Mouse (Mus musculus) effector memory CD4-positive, alpha-beta T cell, adult 7 months (primary cell): ENCODE results near the gene Plet1. TPM values are rescaled to one million over a fixed set of nuclear protein-coding genes. Genes with fewer than 3 reads are reported as not detected.

Source experiments
- polyA plus RNA-seq: library from polyadenylated mRNA; unstranded; fragments of 100-300 nt; shearing (Covaris generic); gene quantifications from one replicate; pipeline ENCODE4 v1.2.1, GENCODE M21; 2017

Plet1 gene
- not detected for polyA plus RNA-seq

GRCm38 (mm10) chr9:50494311-50494710, at the start of gene Plet1:
Plet1 (plus strand) TSS chr9:50494525.

GRCm38 (mm10) chr9:50528293-50528892, 34.1 kb downstream of the Plet1 start, which contains the start of gene Pts:
Pts (minus strand) TSS chr9:50528724.

GRCm38 (mm10) chr9:50554241-50555093, 60.1 kb downstream of the Plet1 start, which contains the start of gene Il18:
Il18 (plus strand) TSS chr9:50554827.

GRCm38 (mm10) chr9:50555094-50555446, 60.7 kb downstream of the Plet1 start, which contains the start of gene Bco2:
Bco2 (minus strand) TSS chr9:50555181.

Other genes with a start within 250 kb of the Plet1 start
- gene Rpl10-ps3, start 149.6 kb upstream of the Plet1 start, polyA plus RNA-seq: 665 TPM
- gene Pts, start 34.2 kb downstream of the Plet1 start, polyA plus RNA-seq: 42.5 TPM
- 3.3 TPM for gene Il18, start 60.3 kb downstream of the Plet1 start, polyA plus RNA-seq
- 0.18 TPM for gene Bco2, start 60.7 kb downstream of the Plet1 start, polyA plus RNA-seq
- not detected for gene Tex12, start 66.8 kb downstream of the Plet1 start, polyA plus RNA-seq
- 101 TPM for gene Sdhd, start 109.3 kb downstream of the Plet1 start, polyA plus RNA-seq
- 61.0 TPM for gene Timm8b, start 109.4 kb downstream of the Plet1 start, polyA plus RNA-seq
- 2.7 TPM for gene Pih1d2, start 122.8 kb downstream of the Plet1 start, polyA plus RNA-seq
- gene Nkapd1, start 122.9 kb downstream of the Plet1 start, polyA plus RNA-seq: 27.3 TPM
- gene Dlat, start 165.3 kb downstream of the Plet1 start, polyA plus RNA-seq: 33.5 TPM
- gene Dixdc1, start 245.0 kb downstream of the Plet1 start, polyA plus RNA-seq: not detected